Mouse (Mus musculus) cerebellum, adult 2 months (tissue): ENCODE results near the gene Gm2310.

ENCODE experiments used
- CTCF ChIP-seq: fragments of 200-500 bp; IDR thresholded peaks from 2 replicates; pipeline ENCODE4 v1.5.1; 2011; ENCODE audit warnings: low read depth, mild to moderate bottlenecking, control low read depth, low read length, moderate library complexity, borderline replicate concordance; ENCODE audit not compliant: insufficient read depth
- POLR2A ChIP-seq: fragments of 200-500 bp; IDR thresholded peaks from 2 replicates; pipeline ENCODE4 v1.6.1; 2011; ENCODE audit warnings: low read length, control low read depth, borderline replicate concordance; ENCODE audit not compliant: insufficient read depth

GRCm38 (mm10) chr15:8568286-8568644, 48.5 kb upstream of the Gm2310 start:
- TF ChIP-seq CTCF: no peak
- no peak for TF ChIP-seq POLR2A
